Mouse (Mus musculus) gastrocnemius, postnatal 14 days (tissue): ENCODE measurements around the gene Zfp568. TPM values are rescaled to one million over a fixed set of nuclear protein-coding genes. Genes with fewer than 3 reads are reported as not detected.
"Not testable (repeated sequence)": the region's sequence is repeated elsewhere in the genome, so short reads cannot be mapped to it uniquely, and the experiment has no call there.

Experiments
- DNase-seq: peaks from one replicate; pipeline ENCODE4 v3.0.0; 2021; ENCODE audit warnings: mixed read lengths
- intact Hi-C: fragments of 180-260 bp; cut with DNase I; formaldehyde crosslinking; loops from one replicate; pipeline ENCODE4 v1.15.1; 2025; ENCODE audit warnings: low total_unique reads
- long read RNA-seq, 2 experiments: library from polyadenylated mRNA; stranded (forward); transcript quantifications; one replicate each; pipeline ENCODE4 v2.0.0; 2021
- total RNA-seq, 2 experiments: library from RNA; stranded (reverse); gene quantifications; 2 replicates each; pipeline ENCODE4 v1.2.3; 2021

Zfp568 gene
- 10 to 100 TPM; 28.5 to 42.5 TPM for total RNA-seq
- long read RNA-seq, experiment 1, partial matches to known transcripts: 0 of 4 reads
- long read RNA-seq, experiment 1, other reads (novel, unspliced or antisense): 4 of 4 reads
- long read RNA-seq, experiment 2, partial matches to known transcripts: 3 of 4 reads
- long read RNA-seq, experiment 2, other reads (novel, unspliced or antisense): 1 of 4 reads

GRCm38 (mm10) chr7:29983690-29984380 is at the start of gene Zfp568:
TSS of gene Zfp568 (plus strand) at chr7:29983955.
- peak; percentile 95 for DNase-seq
- intact Hi-C loops: no loop called here

GRCm38 (mm10) chr7:29938856-29939255 is 44.9 kb upstream of the Zfp568 start:
- intact Hi-C loops: no loop called here
- no peak for DNase-seq

GRCm38 (mm10) chr7:29941027-29941426 is 42.7 kb upstream of the Zfp568 start:
- no peak for DNase-seq
- intact Hi-C loops: no loop called here

- intact Hi-C loops: no loop called here
- DNase-seq: no peak
Measured at GRCm38 (mm10) chr7:29942740-29943139, 41.0 kb upstream of the Zfp568 start.

- intact Hi-C loops: no loop called here
- no peak for DNase-seq
Measured at GRCm38 (mm10) chr7:29943720-29944119, 40.0 kb upstream of the Zfp568 start.

- DNase-seq: no peak
- intact Hi-C loops: no loop called here
Measured at GRCm38 (mm10) chr7:29944201-29944600, 39.6 kb upstream of the Zfp568 start.

GRCm38 (mm10) chr7:29953086-29953485 is 30.7 kb upstream of the Zfp568 start:
- intact Hi-C loops: no loop called here

GRCm38 (mm10) chr7:29953513-29954401 is 30.0 kb upstream of the Zfp568 start, which contains the start of gene Zfp74:
TSS of gene Zfp74 (minus strand) at chr7:29954089.
- intact Hi-C loops: no loop called here
- peak; percentile 76 for DNase-seq

More at GRCm38 (mm10) chr7:29953086-29953485, 30.7 kb upstream of the Zfp568 start:
- DNase-seq: no peak

- DNase-seq: peak; percentile 27
- intact Hi-C loops: no loop called here
Measured at GRCm38 (mm10) chr7:29954731-29955130, 29.0 kb upstream of the Zfp568 start.

GRCm38 (mm10) chr7:29956257-29956656 is 27.5 kb upstream of the Zfp568 start:
- no peak for DNase-seq
- intact Hi-C loops: no loop called here

- no peak for DNase-seq
- intact Hi-C loops: no loop called here
Measured at GRCm38 (mm10) chr7:29958125-29958724, 25.5 kb upstream of the Zfp568 start.

- intact Hi-C loops: no loop called here
- DNase-seq: no peak
Measured at GRCm38 (mm10) chr7:29959004-29959403, 24.8 kb upstream of the Zfp568 start.

GRCm38 (mm10) chr7:29965115-29965810 is 18.5 kb upstream of the Zfp568 start:
- DNase-seq, intact Hi-C loops: not testable (repeated sequence)

- intact Hi-C loops: no loop called here
- no peak for DNase-seq
Measured at GRCm38 (mm10) chr7:29970686-29971085, 13.1 kb upstream of the Zfp568 start.

- no peak for DNase-seq
- intact Hi-C loops: no loop called here
Measured at GRCm38 (mm10) chr7:29980761-29981160, 3.0 kb upstream of the Zfp568 start.

- DNase-seq: no peak
- intact Hi-C loops: no loop called here
Measured at GRCm38 (mm10) chr7:29981455-29981854, 2.3 kb upstream of the Zfp568 start.

GRCm38 (mm10) chr7:29981860-29982259 is 1.9 kb upstream of the Zfp568 start:
- DNase-seq: no peak
- intact Hi-C loops: no loop called here

- intact Hi-C loops: no loop called here
Measured at GRCm38 (mm10) chr7:29982341-29982740, 1.4 kb upstream of the Zfp568 start.

GRCm38 (mm10) chr7:29982931-29983330 is 824 bp upstream of the Zfp568 start:
- no peak for DNase-seq
- intact Hi-C loops: no loop called here

More at GRCm38 (mm10) chr7:29982341-29982740, 1.4 kb upstream of the Zfp568 start:
- DNase-seq: no peak
